Mouse (Mus musculus) heart, postnatal 0 days (tissue): ENCODE data around the gene Adamts12.

Experiments
- CTCF ChIP-seq: IDR thresholded peaks from 2 replicates; pipeline ENCODE4 v1.5.1; 2016; ENCODE audit warnings: antibody characterized with exemption, control low read depth, low read depth
- EP300 ChIP-seq: IDR thresholded peaks from 2 replicates; pipeline ENCODE4 v1.6.1; 2016; ENCODE audit warnings: antibody characterized with exemption, low read depth

DNA sequence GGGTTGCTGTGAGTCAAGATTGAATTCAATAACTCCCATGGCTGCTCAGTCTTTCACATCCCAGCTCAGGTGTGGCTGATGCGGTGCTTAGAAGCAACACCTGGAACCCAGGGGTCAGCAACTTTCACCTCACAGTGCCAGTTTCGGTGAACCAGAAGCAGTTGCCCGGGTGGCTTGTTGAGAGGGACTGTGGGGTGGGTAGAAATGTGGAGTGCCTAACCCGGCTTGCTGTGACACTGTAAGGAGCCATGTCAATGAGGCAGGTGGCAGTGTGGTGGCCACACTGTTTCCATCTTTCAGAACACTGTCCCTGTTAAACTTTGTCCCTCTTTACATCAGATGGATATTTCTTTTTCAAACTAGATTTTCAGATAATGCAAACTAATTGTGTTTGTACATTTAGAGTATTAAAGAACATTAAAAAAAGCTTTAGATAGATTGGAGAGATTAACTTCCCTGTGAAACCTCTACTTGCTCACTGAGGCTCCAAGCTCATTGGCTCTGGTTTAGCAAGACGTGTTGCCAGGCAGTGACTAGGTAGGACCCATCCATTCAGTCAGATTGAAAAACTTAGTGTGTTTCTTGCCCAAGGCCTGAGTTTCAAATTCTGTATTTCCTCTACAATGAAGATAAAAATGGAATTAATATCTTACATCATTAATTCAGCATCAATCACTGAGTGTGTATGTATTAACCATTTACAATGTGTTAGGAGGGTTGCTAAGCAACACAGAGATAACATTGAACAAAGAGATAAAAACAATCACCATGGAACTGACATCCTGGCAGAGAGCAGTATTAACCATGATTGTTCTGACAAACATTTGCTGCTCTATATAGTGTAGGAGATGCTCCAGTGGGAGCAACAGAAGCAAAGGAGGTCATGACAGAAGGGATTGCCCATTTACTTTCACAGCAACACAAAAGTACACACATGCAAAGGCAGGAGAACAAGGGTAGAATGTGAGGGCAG, 68.3 kb downstream of the Adamts12 start:
- TF ChIP-seq EP300 = no peak
- no peak for TF ChIP-seq CTCF
